Mouse (Mus musculus) thymus, adult 2 months (tissue): ENCODE data around the gene Asic1. TPM values are rescaled to one million over a fixed set of nuclear protein-coding genes. Genes with fewer than 3 reads are reported as not detected.
A peak's percentile ranks its signal among the peaks of the same experiment; 100 is the strongest.

Experiments used
- DNase-seq: peaks from one replicate; pipeline ENCODE4 v3.0.0; 2021
- H3K27ac ChIP-seq: fragments of 200-500 bp; 2 replicates; pipeline ENCODE4 v1.5.1; 2012; ENCODE audit warnings: low read length, control low read depth; ENCODE audit not compliant: control insufficient read depth, insufficient read depth
- H3K27me3 ChIP-seq: fragments of 200-500 bp; 2 replicates; pipeline ENCODE4 v1.6.1; 2012; ENCODE audit warnings: mild to moderate bottlenecking, low read length, moderate library complexity, mixed read lengths; ENCODE audit not compliant: control insufficient read depth, insufficient read depth
- H3K36me3 ChIP-seq: fragments of 200-500 bp; 2 replicates; pipeline ENCODE4 v1.6.1; 2012; ENCODE audit warnings: mild to moderate bottlenecking, low read length, moderate library complexity; ENCODE audit not compliant: control insufficient read depth, insufficient read depth
- H3K4me1 ChIP-seq: fragments of 200-500 bp; replicated peaks from 2 replicates; pipeline ENCODE4 v1.6.1; 2012; ENCODE audit warnings: low read length; ENCODE audit not compliant: control insufficient read depth, insufficient read depth
- H3K4me3 ChIP-seq: fragments of 200-500 bp; 2 replicates; pipeline ENCODE4 v1.5.1; 2012; ENCODE audit warnings: mild to moderate bottlenecking, low read length, control low read depth, moderate library complexity; ENCODE audit not compliant: control insufficient read depth, insufficient read depth
- CTCF ChIP-seq: fragments of 200-500 bp; IDR thresholded peaks from 2 replicates; pipeline ENCODE4 v1.5.1; 2012; ENCODE audit warnings: mild to moderate bottlenecking, control low read depth, low read length, moderate library complexity, borderline replicate concordance; ENCODE audit not compliant: control insufficient read depth, poor library complexity, insufficient read depth; ENCODE audit errors: extremely low read depth
- POLR2A ChIP-seq: fragments of 200-500 bp; IDR thresholded peaks from 2 replicates; pipeline ENCODE4 v1.6.1; 2012; ENCODE audit warnings: mild to moderate bottlenecking, low read length, control low read depth, moderate library complexity; ENCODE audit not compliant: control insufficient read depth, poor library complexity, insufficient read depth; ENCODE audit errors: extremely low read depth
- WGBS: fragments of 180-500 bp; shearing (Covaris S2); methylation state at CpG from one replicate; pipeline ENCODE4 v1.1.7; 2018; 5-methylcytosine and 5-hydroxymethylcytosine counted together
- polyA plus RNA-seq: library from polyadenylated mRNA; depleted of rRNA; stranded (reverse); fragments of >200 nt; gene quantifications from 2 replicates; pipeline ENCODE4 v1.2.3, GENCODE M21; 2012

Gene Asic1
- polyA plus RNA-seq, 1 experiment, result 0.13 TPM

DNA sequence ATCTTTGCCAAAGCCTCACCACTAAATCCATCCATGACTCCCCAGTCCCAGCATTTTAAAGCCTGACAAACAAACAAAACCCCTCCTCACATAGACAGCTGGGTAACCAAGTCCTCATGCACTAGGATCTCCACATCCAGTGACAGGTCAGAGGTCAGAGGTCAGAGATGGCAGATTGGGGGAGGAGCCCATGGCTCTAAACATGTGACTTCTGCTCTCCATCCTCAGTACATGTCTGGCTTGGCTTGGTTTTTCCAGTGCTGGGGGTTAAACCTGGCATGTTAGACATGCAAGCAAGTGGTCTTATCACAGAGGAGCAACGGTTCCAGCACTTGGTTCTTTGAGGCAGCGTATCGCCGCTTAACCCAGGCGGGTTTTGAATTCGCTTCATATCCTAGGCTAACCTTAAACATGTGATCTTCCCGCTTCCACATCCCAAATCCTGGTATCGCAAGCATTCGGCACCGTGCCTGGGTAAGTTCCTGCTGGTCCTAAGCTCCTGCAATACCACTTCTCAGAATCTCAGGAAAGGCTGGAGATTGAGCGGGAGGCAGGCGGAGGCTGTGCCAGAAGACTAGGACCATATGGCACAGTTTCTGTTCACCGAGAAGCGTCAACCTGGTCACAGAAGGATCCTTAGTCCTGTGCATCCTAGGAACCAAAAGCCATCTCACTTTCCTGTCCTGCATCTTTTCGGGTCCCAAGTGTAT, 8.9 kb upstream of the Asic1 start:
- H3K27ac ChIP-seq, result no peak overlapping the region
- peaks cover 10% of the 10 kb centered on the region; the same call in 1 of the 2 replicates for H3K27me3 ChIP-seq
- 0 out of 2 replicates have a peak, but pooled peaks cover 4% of the 10 kb centered on the region for H3K4me1 ChIP-seq
- H3K4me3 ChIP-seq, result no peak overlapping the region
- DNase-seq, result no peak
- no peak for TF ChIP-seq POLR2A
- no peak for TF ChIP-seq CTCF
- 97% methylated on average over 15 of the region's 15 CpGs for WGBS
- H3K36me3 ChIP-seq, result no peaks in the 10 kb centered on the region

DNA sequence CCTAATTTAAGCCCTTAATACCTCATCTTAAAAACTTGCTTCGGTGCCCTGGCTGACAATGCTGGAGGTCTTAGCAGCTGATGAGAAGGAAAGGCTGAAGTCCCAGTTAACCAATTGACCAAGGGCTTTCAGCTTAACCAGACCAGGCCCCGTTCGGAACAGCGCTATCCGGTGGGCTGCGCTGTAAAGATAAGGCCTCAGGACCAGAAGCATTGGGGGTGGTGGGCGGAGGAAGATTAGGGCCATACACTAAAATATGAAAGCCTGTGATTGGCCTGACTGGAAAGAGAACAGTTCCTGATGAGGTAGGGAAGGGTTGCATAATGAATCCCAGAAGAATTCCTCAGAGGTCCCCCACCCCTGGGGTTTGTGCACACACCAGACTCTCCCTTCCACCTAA, 7.8 kb upstream of the Asic1 start:
- Histone ChIP-seq H3K27ac (no peak overlapping the region), H3K36me3 (no peaks in the 10 kb centered on the region), H3K4me3 (no peak overlapping the region), H3K27me3 (peaks cover 11% of the 10 kb centered on the region; the same call in 1 of the 2 replicates), H3K4me1 (0 out of 2 replicates have a peak, but pooled peaks cover 4% of the 10 kb centered on the region)
- no peak for DNase-seq
- no peak for TF ChIP-seq POLR2A
- WGBS, result 76% methylated on average over 7 of the region's 7 CpGs

DNA sequence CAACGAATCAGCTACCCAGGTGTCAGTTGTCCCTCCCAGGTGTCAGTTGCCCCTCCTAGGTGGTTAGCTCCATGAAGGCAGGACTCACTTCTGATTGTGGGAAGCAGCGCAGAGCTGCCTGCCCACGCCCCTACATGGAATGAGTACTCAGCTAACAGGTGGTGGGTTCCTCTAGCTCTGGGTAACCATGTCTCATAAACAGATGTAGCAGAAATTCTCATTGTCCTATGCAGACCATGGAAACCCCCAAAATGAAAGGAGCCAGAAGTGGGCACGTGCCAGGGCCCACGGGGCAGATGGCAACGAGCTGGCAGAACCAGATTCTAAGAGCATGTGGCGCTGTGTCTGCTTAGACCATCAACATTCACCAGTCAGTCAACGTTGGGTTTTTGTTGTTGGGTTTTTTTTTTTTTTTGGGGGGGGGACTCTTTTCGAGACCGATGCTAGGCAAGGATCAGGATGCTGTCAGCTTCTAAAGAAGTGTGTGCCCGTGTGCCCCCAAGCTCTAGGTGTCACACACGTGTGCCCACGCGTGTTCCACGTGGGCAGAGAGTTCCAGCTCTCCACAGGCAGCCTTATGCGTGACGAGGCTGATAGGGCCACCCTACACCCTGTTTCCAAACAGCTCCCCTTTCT, 6.1 kb upstream of the Asic1 start:
- DNase-seq, result no peak
- Histone ChIP-seq H3K4me3 (no peak overlapping the region), H3K36me3 (no peaks in the 10 kb centered on the region), H3K4me1 (0 out of 2 replicates have a peak, but pooled peaks cover 4% of the 10 kb centered on the region), H3K27ac (no peak overlapping the region), H3K27me3 (peaks cover 11% of the 10 kb centered on the region; the same call in 1 of the 2 replicates)
- WGBS, result 7% methylated on average over 17 of the region's 17 CpGs
- no peak for TF ChIP-seq POLR2A
- TF ChIP-seq CTCF, result 0 out of 2 replicates have a peak, but pooled peaks have one; percentile 12

DNA sequence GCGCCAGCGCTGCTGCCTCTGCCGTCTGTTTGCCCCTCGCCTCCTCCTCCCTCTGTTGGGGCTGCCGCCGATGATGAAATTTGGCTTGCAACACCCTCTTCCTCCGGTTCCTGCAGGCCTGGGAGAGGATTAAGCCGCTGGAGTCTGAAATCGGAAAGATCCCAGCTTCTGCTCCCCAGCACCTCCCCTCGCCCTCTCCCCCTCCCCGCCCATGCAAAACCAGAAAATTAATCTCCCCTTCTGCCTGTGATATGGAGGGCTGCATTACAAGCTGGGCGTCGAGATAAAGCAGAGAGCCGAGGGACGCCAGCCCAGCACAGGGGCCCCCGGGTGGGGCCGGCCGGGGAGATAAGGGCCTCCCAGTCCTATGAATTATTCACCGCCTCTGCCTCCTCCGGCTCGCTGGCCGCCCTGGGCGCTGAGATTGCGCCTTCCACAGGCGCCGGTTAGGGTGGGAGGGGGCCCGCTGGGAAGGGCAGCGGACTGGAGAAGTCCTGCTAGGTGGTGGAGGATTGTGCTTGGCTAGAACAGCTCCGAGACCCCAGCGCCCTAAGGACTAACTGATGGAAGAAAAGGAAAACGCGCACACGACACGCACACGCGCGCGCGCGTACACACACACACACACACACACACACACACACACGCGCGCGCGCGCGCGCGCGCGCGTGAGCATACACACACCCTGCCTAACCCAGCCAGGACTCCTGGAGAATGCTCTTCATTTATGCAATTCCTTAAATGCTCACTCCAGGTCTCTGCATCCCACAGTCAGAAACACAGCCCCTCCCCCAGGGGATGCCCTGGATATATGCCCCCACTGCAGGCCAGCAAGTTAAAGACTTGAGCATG, 5.3 kb upstream of the Asic1 start:
- DNase-seq, result no peak
- TF ChIP-seq CTCF (no peak), POLR2A (no peak)
- WGBS, result 5% methylated on average over 52 of the region's 52 CpGs
- Histone ChIP-seq H3K27me3 (peaks cover 12% of the 10 kb centered on the region; the same call in 1 of the 2 replicates), H3K4me1 (0 out of 2 replicates have a peak, but pooled peaks cover 4% of the 10 kb centered on the region), H3K4me3 (no peak overlapping the region), H3K36me3 (no peaks in the 10 kb centered on the region), H3K27ac (no peak overlapping the region)

DNA sequence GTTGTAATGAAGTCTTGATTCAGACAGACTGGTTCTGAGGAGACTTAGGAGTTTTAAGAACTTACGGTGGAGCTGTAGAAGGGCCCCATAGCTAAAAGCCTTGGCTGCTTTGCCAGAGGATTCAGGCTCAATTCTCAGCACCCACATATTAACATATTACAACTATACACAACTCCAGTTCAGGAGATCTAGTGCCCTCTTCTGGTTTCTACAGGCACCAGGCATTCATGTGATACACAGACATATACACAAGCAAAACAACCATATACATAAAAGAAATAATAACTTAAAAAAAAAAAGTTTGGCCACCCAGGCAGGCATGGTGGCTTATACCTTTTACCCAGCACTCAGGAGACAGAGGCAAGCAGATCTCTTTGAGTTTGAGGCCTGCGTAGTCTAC, 2.6 kb upstream of the Asic1 start:
- no peak for TF ChIP-seq POLR2A
- TF ChIP-seq CTCF, result no peak
- H3K4me1 ChIP-seq, result 0 out of 2 replicates have a peak, but pooled peaks cover 10% of the 10 kb centered on the region
- H3K27me3 ChIP-seq, result peaks cover 26% of the 10 kb centered on the region; the same call in 1 of the 2 replicates
- H3K4me3 ChIP-seq, result no peak overlapping the region
- H3K27ac ChIP-seq, result no peak overlapping the region
- DNase-seq, result no peak
- H3K36me3 ChIP-seq, result no peaks in the 10 kb centered on the region
- WGBS, result 100% methylated on average over 2 of the region's 2 CpGs

DNA sequence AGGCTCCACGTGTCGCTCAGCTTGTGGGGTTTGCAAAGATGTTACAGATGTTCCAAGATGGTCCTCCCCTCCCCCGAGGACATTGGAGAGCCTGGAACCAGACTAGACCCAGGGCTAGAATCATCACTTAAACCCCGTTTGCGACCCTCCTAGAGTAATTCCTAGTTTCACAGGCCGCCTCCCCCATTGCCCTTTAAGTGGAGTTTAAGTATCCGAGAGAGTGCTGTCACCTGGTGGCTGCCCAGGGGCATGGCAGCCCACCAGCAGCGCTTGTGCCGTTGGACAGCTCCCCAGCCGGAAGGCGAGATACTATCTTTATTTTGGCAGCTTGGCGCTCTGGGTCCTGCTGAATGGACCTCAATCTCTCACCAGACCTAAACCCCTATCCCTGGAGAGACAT, 1.3 kb upstream of the Asic1 start:
- 8% methylated on average over 12 of the region's 12 CpGs for WGBS
- DNase-seq, result peak; percentile 78

More for the DNA sequence above, 1.3 kb upstream of the Asic1 start:
- H3K4me1 ChIP-seq, result 0 out of 2 replicates have a peak, but pooled peaks cover 10% of the 10 kb centered on the region
- H3K27ac ChIP-seq, result no peak overlapping the region
- H3K36me3 ChIP-seq, result no peaks in the 10 kb centered on the region
- peaks cover 25% of the 10 kb centered on the region; the same call in 1 of the 2 replicates for H3K27me3 ChIP-seq
- TF ChIP-seq CTCF (peak; percentile 98), POLR2A (no peak)
- H3K4me3 ChIP-seq, result no peak overlapping the region
